Mouse (Mus musculus): ENCODE results near the gene Cer1. TPM values are rescaled to one million over a fixed set of nuclear protein-coding genes. Genes with fewer than 3 reads are reported as not detected.

The Cer1 gene
- total RNA-seq, 2 experiments from 2014 or later = not detected

Other genes with a start within 250 kb of the Cer1 start
- not detected in 2 replicates for gene Nfib, start 179.4 kb downstream of the Cer1 start, total RNA-seq (2014; fragmentation: Nextera tagmentation)
- gene Nfib, start 179.4 kb downstream of the Cer1 start, total RNA-seq (2017) = not detected in 2 replicates
- 28.0 and 37.5 TPM in 2 replicates for gene Zdhhc21, start 25.2 kb downstream of the Cer1 start, total RNA-seq (2014; fragmentation: Nextera tagmentation)
- gene Zdhhc21, start 25.2 kb downstream of the Cer1 start, total RNA-seq (2017) = 19.8 and 24.5 TPM in 2 replicates
- not detected in 2 replicates for gene Frem1, start 167.2 kb upstream of the Cer1 start, total RNA-seq (2014; fragmentation: Nextera tagmentation)
- gene Frem1, start 167.2 kb upstream of the Cer1 start, total RNA-seq (2017) = not detected in 2 replicates

Measured in granulocyte monocyte progenitor cell, adult 5-6 weeks (primary cell).